Mouse (Mus musculus) brain, embryonic 18.5 days (tissue): ENCODE results near the gene Sergef.
A peak's percentile ranks its signal among the peaks of the same experiment; 100 is the strongest.

ENCODE experiments used
- DNase-seq: peaks from one replicate; pipeline ENCODE4 v3.0.0-alpha.2; 2012; ENCODE audit warnings: low read depth, low spot score

Sergef gene

DNA sequence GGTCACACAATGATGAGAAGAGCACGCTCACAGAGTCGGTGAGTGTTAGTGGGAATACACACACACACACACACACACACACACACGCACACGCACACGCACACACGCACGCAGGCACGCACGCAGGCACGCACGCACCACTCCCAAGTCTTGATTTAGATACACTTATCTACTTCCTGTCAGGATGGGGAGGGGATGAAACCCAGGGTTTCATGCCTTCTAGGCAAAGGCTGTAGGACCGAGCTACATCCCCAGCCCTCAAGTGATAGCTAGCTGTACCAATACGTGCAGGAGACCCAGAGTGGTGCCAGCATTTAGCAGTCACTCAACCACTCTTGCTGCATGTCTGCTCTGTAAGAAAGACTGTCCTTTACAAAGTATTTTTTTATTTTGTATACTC, 137.0 kb downstream of the Sergef start:
- DNase-seq, result no peak

DNA sequence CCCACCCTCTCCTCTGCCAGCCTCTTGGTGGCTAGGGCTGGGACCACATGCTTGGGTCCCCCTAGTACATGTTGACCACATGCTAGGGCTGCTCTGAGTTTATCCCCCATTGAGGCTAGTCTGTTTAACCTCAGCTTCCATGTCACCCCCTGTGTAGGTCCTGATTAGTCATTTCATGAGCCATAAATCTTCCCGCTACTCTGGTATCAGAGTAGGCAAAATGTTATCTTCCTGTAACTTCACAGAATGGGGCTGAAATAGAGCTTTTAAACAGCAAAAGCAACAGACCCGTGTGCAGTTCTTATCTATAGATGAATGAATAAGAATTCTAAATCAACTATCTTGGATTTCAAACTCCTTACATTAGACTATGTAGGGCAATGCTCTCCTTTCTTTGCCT, 138.1 kb downstream of the Sergef start:
- DNase-seq, result no peak

DNA sequence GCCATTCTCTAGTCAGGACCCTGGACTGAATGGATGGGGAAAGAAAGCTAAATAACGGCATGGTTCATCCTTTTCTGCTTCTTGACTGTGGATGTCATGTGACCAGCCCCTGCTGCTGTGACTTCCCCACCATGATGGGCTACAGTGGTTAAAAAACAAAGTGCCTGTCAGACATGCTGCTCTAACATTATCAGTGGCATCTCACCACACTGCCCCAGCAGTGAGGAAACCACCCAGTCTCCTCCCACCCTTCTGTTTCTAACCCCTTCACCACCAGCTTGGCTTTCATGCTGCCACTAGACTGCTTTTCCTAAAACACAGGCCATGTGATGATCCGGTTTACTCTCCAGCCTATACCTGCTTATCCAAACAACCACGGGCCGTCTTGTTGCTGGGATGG, 140.0 kb downstream of the Sergef start:
- no peak for DNase-seq

DNA sequence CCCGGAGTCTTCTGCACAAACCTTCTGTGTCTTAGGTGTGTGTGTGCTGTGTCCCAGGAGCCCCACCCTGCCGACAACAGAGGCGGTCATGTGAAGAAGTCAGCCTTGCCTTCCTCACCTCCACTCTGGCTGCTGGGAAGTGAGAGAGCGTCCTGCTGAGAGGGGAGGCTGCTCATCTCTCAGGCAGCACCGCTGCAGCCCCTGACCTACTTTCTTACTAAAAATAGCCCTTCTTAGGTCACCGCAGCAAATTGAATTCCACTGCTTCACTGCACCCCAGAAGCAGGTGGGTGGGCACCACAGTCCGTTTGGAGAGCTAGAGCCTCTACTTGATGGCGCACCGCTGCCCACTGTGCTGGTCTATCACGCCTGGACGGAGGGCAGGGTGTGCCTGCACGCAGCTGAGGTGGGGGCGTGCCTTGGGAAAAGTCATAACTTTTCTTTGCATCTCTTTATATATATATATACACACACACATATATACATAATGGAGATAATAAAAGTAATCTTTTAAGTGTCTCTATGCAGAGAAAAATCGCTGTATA, 147.4 kb downstream of the Sergef start:
- no peak for DNase-seq

DNA sequence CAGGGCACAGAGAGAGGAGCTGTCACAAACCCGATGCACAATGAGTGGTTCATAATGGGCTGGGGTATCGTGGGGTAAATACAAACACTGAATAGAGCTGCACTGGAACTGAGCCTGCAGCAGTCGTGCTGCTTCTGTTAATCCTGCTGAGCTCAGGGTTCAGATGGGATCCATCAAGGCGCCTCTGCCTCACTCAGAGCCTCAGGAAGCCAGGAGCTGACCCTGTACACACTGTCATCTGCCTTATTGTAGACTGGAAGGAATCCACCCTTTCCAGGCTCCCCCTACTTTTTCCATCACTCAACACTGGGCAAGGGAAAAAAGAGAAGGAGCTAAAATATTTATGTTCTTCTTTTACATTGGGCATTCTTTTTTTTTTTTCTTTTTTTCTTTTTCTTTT, 152.3 kb downstream of the Sergef start:
- DNase-seq, result no peak

DNA sequence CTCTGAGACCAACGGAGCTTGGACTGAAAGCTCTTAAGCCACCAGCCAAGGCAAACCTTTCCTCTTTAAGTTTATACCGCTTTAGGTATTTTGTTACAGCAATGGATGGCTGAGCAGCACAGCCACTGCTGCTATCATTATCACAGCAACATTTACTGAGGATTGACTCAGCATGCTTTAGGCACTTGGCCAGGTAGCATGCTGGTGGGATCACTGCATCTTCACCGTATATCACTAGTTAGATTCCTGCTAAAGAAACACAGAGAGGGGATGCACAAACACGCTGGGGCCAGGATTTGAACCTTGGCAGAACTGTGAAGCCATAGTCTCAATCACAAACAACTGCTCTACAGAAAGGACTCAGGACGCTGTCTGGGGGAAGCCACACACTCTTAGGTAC, 152.8 kb downstream of the Sergef start:
- no peak for DNase-seq

DNA sequence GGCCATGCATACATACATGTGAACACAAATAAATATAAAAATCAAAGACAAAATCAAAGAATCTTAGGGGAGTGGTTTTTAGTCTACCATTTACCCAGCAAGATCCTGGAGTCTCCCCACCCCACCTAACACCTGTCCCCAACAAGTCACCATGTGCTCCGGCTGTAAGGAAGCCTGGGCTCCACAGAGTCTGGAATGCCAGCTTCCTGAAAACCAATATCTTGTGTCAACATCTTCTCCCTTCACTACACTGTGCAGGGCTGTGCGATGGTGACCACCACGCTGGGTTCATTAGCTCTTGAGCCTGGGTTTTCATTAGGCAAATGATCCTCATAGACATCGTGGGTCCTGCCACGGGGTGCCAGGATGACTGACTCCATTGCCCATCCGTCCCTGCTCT, 155.4 kb downstream of the Sergef start:
- no peak for DNase-seq

DNA sequence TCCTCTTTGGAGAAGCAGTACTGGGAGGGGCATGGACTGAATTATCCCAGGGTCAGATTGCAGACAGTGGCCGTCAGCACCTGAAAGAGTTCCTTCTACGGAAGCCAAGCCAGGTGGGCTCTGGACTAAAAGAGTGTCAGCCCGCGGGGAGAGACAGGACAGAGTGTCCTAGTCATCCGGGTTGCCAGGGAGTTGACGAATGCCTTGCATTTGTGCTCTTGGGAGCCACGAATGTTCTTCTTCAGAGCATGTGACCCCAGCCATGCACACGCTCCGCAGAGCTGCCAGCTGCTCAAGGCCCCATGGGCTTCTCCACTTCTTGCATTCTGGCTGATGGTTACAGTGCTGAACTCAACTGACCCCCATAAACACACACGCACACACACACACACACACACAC, 156.6 kb downstream of the Sergef start:
- DNase-seq, result no peak

DNA sequence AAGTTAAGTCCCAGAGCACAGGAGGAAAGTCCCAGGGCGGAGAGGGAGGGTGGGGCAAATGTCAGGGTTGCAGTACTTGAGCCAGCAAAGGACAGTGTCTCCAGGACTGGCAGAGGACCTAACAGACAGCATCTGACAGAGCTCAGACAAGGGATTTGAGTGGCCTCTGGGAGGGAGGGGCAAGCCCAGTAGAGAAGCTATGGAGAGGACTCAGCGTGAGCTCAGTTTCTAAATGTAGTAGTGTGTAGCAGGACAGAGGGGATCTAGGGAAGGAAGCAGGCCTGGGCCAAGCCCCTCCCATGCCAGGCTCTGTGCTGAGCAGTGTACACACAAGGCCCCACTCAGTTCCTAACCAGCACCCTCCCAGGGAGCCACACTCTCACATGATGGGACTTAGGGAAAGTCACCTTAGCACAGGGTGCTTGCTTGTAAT, 157.5 kb downstream of the Sergef start:
- no peak for DNase-seq

DNA sequence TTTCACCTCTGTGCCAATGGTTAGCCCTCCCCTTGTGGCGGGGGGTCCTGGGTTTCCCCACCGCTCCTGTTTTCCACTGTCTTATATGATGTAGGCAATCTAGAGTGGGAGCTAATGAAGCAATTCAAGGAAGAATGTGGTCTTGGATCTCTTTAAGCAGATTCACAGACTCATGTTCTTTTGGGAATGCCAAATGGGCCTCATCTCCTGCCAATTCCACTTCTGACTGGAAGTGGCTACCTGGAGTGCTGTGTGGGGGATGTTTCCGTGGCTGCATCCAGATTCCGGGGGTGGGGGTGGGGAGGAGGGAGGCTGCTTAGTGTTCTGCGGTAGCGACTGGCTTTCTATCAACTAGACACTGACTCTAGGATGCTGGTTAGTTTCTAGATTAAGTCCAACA, 159.8 kb downstream of the Sergef start:
- no peak for DNase-seq

DNA sequence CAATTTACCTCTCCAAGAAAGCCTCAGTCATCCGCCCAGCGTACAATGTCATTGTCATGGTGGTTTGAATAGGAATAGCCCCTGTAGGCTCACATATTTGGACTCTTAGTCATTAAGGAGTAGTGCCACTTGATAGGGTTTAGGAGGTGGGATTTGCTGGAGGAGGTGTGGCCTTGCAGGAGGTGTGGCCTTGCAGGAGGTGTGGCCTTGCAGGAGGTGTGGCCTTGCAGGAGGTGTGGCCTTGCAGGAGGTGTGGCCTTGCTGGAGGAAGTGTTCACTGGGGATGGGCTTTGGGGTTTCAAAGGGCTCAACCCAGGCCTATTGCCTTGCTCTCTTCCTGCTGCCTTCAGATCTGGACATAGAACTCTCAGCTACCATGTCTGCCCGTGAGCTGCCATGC, 162.2 kb downstream of the Sergef start:
- DNase-seq, result no peak

DNA sequence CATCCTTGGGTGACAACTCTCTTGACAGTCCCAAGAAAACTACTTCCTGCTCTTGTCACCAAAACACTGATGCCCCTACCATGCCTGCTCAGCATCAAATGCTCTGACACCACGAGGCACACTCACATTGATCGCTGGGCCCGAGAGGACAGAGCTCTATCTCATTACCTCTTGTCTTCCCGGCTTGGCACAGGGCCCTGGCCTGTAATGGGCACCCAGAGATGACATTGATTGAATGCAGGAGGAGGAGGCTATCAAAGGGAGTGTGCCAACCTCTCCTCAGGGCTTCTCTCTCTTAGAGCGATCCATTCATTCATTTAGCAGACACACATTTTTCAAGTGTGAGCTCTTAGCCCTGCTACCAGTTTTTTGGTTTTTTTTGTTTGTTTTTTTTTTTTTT, 164.1 kb downstream of the Sergef start:
- DNase-seq, result no peak

DNA sequence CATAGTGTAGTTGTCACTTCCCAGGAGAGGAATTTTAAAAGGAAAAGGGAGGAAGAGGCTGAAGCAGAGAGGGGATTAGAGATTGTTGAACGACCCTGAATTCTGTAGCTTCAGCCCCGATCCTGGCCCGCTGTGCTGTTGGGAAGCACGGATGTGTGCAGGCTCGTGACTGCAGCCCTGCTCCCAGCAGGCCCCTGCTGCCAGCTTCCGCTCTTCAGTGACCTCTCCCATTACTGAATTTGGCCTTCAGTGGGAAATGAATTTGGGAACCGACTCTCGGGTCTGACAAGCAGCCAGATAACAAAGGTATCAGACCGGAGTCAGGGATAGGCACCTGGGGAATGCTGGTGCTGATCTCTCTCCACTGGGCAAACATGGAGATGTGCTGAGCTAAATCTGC, 166.5 kb downstream of the Sergef start:
- DNase-seq, result no peak

DNA sequence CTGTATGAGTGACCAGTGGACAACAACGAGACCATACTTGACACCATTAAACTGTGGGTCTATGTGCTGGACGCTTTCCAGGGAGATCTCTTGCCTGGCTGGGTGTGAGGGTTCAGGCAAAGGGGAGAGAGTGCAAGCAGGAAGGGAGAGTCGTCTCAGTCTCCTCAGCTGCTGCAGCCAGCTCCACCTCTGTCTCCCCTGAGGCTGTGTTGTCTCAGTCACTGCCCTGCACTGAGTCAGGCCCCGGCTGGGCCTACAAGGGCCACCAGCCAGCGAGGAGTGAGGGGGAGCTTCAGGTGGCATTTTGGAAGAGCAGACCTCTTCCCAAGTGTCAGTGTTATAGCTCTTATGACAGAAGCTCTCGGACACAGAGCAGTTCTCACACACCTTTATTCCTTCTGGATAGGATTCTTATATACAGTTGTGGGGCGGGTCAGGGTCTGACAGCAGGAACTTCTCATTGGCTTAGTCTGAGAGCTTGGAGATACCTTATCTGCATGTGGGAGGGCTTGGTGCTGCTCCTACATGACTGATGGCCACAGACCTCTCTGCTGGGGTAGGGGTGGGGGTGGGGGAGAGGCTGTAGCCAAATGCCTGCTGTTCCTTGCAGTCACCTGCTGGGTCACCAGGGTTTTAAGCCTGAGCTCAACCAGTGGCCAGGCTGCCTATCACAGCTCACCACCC, 168.4 kb downstream of the Sergef start:
- DNase-seq, result no peak

DNA sequence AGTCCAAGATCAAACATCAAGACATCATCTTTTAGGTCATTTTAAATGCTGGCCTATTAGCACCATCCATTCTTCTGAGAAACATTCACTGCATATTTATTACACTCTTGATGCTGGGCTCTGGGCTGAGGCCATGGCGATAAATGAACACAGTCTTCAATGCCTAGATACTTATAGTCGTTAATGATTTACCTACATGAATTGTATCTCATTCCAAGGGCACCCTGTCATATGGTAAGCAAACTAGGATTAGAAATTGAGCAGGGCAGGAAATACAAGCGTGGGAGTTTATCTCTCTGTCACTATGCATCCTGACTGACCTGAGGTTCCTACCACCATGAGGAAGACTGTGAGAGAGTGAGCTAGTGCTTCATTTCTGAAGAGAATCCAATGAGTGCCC, 170.1 kb downstream of the Sergef start:
- DNase-seq, result no peak

DNA sequence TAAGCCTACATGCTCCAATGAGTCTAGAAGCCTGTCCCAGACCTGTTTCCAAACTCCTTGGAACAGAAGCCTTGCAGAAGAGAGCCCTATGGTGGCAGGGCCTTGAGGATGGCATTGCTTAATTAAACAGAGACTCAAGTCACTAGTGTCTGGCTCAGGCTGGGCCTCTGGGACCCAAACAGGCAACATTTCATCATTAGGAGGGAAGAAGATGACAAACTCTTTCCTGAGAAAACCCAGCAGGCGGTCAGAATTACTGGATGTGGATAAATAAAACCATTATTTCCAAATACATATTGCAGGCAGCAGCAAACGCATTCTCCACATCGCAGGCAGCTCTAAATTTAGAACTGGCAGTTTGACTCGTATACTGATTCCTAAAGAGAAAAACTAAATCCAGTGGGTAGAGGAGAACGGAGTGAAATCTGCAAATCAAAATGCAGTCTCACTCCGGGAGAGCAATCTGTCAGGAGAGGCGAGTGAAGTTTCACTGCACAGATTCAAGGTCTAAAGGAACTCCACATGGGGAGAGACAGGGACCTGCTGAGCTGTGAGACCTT, 173.1 kb downstream of the Sergef start:
- DNase-seq, result no peak

DNA sequence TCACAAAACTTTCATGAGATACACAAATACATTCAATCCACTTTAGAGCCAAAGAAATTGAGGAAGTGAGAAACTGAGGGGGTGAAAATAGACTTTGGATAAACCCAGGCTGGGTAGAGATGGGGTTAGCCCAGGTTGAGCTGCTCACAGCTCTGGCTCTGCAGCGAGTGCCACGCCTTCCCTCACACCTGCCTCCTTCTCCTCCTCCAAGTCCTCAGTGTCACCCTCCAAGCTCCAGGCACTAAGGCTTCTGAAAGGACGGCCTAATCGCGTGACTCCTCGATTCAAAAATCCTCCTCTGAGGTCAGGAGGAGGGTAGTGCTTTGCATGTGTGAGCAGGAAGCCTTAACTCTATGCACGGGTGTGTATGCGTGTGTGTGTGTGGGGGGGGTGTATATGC, 176.5 kb downstream of the Sergef start:
- DNase-seq, result no peak

DNA sequence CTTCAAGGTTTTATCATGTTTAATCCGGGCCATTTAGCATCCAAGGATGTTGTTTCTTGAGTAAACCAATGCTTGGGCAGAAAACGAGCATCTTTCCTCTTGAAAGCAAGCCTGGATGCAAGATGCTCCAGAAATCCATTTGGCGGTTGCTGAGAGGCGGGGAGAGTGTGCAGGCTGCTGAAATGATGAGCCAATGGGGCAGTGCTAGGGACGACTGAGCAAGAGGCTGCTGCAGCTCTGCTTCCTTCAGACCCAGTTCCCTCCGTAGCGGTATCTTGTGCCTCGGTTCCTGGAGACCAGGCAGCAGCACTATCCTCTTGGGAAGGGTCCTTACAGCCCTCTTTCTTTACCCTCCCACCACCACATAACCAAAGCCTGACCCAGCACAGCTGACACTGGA, 177.3 kb downstream of the Sergef start:
- DNase-seq, result no peak

DNA sequence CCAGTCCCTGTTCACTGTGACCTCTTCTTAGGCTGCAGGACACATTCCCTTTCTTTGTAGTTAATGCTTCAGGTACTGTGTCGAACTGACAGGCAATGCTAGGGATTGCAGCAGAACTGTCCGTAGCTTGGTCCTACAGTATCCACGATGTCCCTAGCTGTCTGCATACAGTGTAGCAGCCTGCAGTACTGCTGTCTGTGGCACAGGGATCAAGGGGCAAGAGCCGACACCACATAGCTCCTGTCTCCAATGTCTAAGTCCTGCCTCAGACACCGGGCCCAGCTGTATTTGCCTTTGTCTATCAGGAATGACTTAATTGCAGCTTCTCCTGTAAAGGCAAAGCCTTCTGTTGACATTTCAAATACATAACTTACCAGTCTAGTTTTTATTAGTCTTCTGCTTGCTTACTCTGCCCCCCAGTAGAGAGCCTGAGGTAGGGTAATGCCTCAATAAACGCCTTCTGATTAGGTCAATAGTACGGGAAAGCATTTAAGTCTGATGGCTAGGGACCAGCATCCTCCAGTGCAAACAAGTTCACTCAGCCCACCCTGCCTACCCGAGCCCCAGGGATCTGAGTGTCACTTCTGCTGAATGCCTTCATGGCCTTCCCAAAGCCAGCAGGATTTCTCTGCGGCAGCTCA, 179.9 kb downstream of the Sergef start:
- DNase-seq, result no peak

DNA sequence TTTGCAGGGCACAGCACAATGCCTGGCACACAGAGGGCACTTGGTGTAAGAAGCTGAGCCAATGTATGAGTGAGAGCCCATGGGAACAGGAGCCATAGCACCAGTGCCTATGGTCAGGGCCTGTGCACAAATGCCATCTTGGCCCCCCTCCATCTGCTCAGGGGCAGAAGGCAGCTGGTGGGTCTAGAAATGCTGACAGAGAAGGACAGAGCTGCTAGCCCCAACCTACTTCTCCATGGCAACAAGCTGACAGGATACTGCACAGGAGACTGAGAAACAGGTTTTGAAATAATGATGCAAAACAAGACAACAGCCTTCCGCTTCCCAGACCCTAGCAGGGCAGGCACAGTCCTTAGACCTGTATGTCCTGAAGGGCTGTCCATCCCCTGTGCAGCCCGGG, 180.4 kb downstream of the Sergef start:
- no peak for DNase-seq

DNA sequence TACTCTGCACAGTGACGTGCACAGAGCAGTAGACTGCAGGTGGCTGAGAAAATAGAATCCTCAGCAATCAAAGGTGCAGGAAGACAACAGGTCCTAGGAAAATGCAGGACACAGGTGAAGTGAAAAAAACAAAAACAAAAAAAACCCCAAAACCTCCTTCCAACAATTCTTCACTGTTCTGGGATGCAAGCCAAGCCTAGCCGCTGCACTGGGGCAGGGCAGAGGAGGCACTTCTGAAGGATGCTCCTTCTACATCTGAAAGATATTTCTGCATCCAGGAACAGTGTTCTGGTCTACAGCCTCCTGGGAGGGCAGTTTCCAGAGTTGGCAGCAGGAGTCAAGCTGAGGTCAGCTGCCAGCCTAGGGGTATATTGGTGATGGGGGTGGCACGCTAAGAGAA, 181.7 kb downstream of the Sergef start:
- no peak for DNase-seq

DNA sequence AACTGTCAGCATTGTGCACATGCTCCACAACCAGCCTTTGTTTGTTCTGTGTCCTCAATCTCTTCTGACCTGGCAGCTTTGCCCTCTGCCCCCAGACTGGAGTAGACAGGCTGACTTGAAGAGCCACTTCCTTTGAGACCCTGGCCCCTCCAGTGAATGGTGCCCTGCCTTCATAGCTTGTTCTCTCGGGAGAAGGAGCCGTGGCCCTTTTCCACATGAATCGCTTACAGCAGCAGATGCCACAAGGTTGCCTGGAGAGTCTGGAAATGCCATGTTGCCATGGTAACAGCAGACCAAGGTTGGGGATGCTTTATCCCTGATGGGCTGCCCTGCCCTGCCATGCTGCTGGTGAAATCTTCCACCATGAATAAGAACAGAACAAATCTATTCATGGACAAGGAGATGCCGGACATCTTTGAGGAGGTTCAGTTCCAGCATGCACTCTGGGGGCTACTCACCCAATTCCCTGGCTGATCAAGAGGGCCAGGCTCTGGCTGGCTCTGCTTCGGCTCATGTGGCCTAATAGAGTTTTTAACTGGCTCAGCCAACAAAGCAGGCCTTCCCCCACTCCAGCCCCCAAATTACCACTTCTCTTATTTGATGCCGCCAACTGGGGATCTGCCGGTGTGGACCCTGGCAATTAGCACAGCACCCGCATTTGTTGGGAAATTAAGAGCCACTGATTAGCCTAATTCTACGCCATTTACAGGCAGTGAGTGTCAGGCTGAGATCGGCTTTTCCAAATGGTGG, 185.5 kb downstream of the Sergef start:
- DNase-seq, result peak; percentile 42
